Mouse (Mus musculus) ES-E14 (cell line): ENCODE results near the gene Gdap2.

ENCODE experiments used
- CHD2 ChIP-seq: IDR thresholded peaks from 2 replicates; pipeline ENCODE4 v1.6.1; 2014; ENCODE audit warnings: mild to moderate bottlenecking, low read depth, low read length, inconsistent platforms
- MAFK ChIP-seq: IDR thresholded peaks from 2 replicates; pipeline ENCODE4 v1.6.1; 2014; ENCODE audit warnings: mild to moderate bottlenecking, low read depth, low read length, inconsistent platforms; ENCODE audit not compliant: insufficient read depth
- ZNF384 ChIP-seq: IDR thresholded peaks from 2 replicates; pipeline ENCODE4 v1.6.1; 2012; ENCODE audit warnings: low read depth, low read length, inconsistent platforms

GRCm38 (mm10) chr3:100164991-100165390 is 2.8 kb downstream of the Gdap2 start:
- no peak for TF ChIP-seq CHD2
- TF ChIP-seq MAFK: no peak
- no peak for TF ChIP-seq ZNF384
